Mouse (Mus musculus) erythroblast, embryonic 14.5 days (primary cell): Measurements from ENCODE around the gene Ppt2.

Experiments used
- GATA1 ChIP-seq: IDR thresholded peaks from 2 replicates; pipeline ENCODE4 v1.6.1; 2012; ENCODE audit warnings: low read length, inconsistent platforms, mixed read lengths
- TAL1 ChIP-seq: IDR thresholded peaks from 3 replicates; pipeline ENCODE4 v1.6.1; 2012; ENCODE audit warnings: low read length, inconsistent platforms, mixed read lengths

- TF ChIP-seq TAL1 (no peak), GATA1 (no peak)
Observed at GRCm38 (mm10) chr17:34672246-34672792, 44.0 kb upstream of the Ppt2 start.
